Mouse (Mus musculus) liver, adult 2 months (tissue): ENCODE data around the gene Ang2. TPM values are rescaled to one million over a fixed set of nuclear protein-coding genes. Genes with fewer than 3 reads are reported as not detected.
"Not testable (repeated sequence)": the region's sequence is repeated elsewhere in the genome, so short reads cannot be mapped to it uniquely, and the experiment has no call there.

ENCODE experiments used
- DNase-seq: peaks from one replicate; pipeline ENCODE4 v3.0.0-alpha.2; 2011; ENCODE audit warnings: low read depth, low spot score; ENCODE audit errors: extremely low read depth
- H3K27ac ChIP-seq: fragments of 200-500 bp; replicated peaks from 2 replicates; pipeline ENCODE4 v1.5.1; 2012; ENCODE audit warnings: low read depth, mild to moderate bottlenecking, control low read depth, inconsistent platforms, low read length; ENCODE audit not compliant: insufficient read depth
- H3K27me3 ChIP-seq: fragments of 200-500 bp; 2 replicates; pipeline ENCODE4 v1.6.1; 2012; ENCODE audit warnings: mild to moderate bottlenecking, moderate library complexity, low read length, inconsistent platforms; ENCODE audit not compliant: control insufficient read depth, insufficient read depth
- H3K36me3 ChIP-seq: fragments of 200-500 bp; 2 replicates; pipeline ENCODE4 v1.6.1; 2012; ENCODE audit warnings: low read length, inconsistent platforms; ENCODE audit not compliant: control insufficient read depth, insufficient read depth
- H3K4me1 ChIP-seq: fragments of 200-500 bp; 2 replicates; pipeline ENCODE4 v1.6.1; 2011; ENCODE audit warnings: low read length; ENCODE audit not compliant: control insufficient read depth, insufficient read depth
- H3K4me3 ChIP-seq: fragments of 200-500 bp; 2 replicates; pipeline ENCODE4 v1.5.1; 2011; ENCODE audit warnings: low read depth, mild to moderate bottlenecking, control low read depth, low read length, moderate library complexity; ENCODE audit not compliant: insufficient read depth
- H3K79me2 ChIP-seq: fragments of 200-500 bp; 2 replicates; pipeline ENCODE4 v1.6.1; 2012; ENCODE audit warnings: inconsistent platforms, mild to moderate bottlenecking, low read length, moderate library complexity; ENCODE audit not compliant: control insufficient read depth, insufficient read depth
- H3K9ac ChIP-seq: fragments of 200-500 bp; 2 replicates; pipeline ENCODE4 v1.6.1; 2012; ENCODE audit warnings: low read depth, mild to moderate bottlenecking, control low read depth, inconsistent platforms, low read length
- CTCF ChIP-seq: fragments of 200-500 bp; IDR thresholded peaks from 2 replicates; pipeline ENCODE4 v1.5.1; 2011; ENCODE audit warnings: low read depth, low read length, control low read depth
- POLR2A ChIP-seq: fragments of 200-500 bp; IDR thresholded peaks from 2 replicates; pipeline ENCODE4 v1.6.1; 2011; ENCODE audit warnings: low read length, control low read depth; ENCODE audit not compliant: insufficient read depth; ENCODE audit errors: extremely low read depth
- WGBS: fragments of 180-500 bp; shearing (Covaris S2); methylation state at CpG from one replicate; pipeline ENCODE4 v1.1.7; 2018; 5-methylcytosine and 5-hydroxymethylcytosine counted together
- polyA plus RNA-seq: library from polyadenylated mRNA; depleted of rRNA; stranded (reverse); fragments of >200 nt; gene quantifications from 2 replicates; pipeline ENCODE4 v1.2.3, GENCODE M21; 2012
- total RNA-seq: library from RNA; depleted of rRNA; stranded (reverse); fragments of >200 nt; gene quantifications from 2 replicates; pipeline ENCODE4 v1.2.3, GENCODE M21; 2014

Ang2 gene
- total and polyA plus RNA-seq, 2 experiments, result not detected

DNA sequence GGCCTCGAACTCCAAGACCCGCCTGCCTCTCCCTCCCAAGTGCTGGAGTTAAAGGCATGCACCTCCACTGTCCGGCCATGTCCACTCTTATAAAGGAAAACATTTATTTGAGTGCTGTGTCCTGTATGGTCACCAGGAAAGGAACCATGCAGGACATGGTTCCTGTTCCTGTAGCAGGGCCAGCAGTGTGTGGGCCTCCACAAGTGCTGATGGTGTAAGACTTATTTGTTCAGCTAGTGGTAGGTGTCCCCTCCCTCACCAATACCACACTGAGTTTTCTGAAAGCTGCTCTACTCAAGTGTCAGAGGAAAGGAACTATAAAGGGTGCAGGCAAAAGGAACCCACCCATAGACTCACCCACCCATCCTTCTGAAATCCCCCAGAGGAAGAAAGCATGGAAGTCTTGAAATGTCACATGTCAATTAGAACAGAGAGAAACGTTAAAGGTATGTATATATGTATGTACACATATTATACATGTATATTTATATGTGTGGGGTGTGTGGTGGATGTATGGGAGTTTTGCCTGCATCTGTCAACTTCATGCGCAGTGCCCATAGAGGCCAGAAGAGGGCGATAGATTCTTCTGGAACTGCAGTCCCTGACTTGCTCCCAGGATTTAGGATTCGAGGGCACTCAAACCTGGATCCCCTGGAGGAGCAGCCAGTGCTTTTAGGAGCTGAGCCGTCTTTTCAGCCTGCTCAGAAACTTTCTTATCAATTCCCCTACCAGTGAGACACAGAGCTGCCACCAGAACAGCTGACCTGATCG, 26.7 kb downstream of the Ang2 start:
- H3K36me3 ChIP-seq, H3K9ac ChIP-seq, H3K79me2 ChIP-seq, H3K4me3 ChIP-seq, H3K4me1 ChIP-seq, H3K27ac ChIP-seq, H3K27me3 ChIP-seq: not testable (repeated sequence)
- peak; percentile 64 for TF ChIP-seq CTCF
- WGBS, result 34% methylated on average over 9 of the region's 9 CpGs
- peak; percentile 15 for DNase-seq

DNA sequence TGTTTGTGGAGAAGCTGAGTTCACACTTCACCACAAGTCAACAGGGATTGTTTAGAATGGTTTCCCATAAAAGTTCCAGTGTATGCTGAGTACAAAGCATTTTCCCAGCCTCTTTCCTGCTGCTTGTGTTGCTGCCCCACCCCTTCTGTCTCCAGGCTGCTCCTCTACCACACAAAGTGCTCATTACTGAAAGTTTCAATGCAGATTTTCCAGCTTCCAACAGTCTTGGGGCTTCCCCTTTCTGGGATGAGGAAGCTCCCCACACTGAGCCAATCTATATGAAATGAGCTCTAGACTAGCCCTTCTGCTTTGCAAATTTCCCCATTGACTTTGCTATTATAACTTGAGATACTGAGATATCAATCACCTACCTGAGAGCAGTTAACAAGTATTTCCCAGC, 32.9 kb downstream of the Ang2 start:
- Histone ChIP-seq H3K9ac (no peak overlapping the region), H3K27ac (no peak overlapping the region), H3K4me1 (no peaks in the 10 kb centered on the region; the same call in 1 of the 2 replicates), H3K36me3 (no peaks in the 10 kb centered on the region), H3K4me3 (no peak overlapping the region), H3K27me3 (no peaks in the 10 kb centered on the region), H3K79me2 (no peaks in the 10 kb centered on the region)
- TF ChIP-seq CTCF (no peak), POLR2A (no peak)
- DNase-seq, result peak; percentile 3

- TF ChIP-seq POLR2A, result no peak
- TF ChIP-seq CTCF, result no peak
- Histone ChIP-seq H3K79me2 (no peaks in the 10 kb centered on the region), H3K4me3 (no peak overlapping the region), H3K27me3 (no peaks in the 10 kb centered on the region), H3K4me1 (no peaks in the 10 kb centered on the region; the same call in 1 of the 2 replicates), H3K36me3 (no peaks in the 10 kb centered on the region), H3K27ac (no peak overlapping the region), H3K9ac (no peak overlapping the region)
- WGBS, result 100% methylated on average over 1 of the region's 1 CpGs
- DNase-seq, result no peak
These were observed 33.5 kb downstream of the Ang2 start for GRCm38 (mm10) chr14:51165435-51165834.

DNA sequence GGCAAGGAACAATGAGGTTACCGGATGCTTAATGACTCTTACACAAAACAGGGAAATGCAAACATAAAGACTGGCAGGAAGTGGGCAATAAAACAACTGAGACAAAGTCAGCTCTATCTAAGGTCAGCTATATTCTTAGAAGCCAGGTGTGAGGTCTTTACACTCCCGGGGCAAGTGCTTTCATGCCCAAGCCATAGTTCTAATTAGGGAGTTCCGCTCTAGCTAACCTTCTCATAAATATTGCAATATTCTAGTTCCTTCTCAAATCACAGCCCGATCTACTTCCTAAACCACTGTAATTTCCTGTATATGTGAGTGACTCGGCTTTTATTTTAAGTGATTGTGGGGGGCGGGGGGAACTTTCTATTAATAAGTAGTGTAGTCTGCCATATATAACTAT, 35.6 kb downstream of the Ang2 start:
- H3K27ac ChIP-seq, H3K4me1 ChIP-seq, H3K36me3 ChIP-seq, H3K27me3 ChIP-seq, H3K79me2 ChIP-seq, H3K4me3 ChIP-seq, H3K9ac ChIP-seq: not testable (repeated sequence)
- WGBS, result 85% methylated on average over 6 of the region's 6 CpGs
- DNase-seq, result peak; percentile 9

- not testable (repeated sequence) for H3K36me3 ChIP-seq, H3K4me3 ChIP-seq, H3K9ac ChIP-seq, DNase-seq, H3K79me2 ChIP-seq, H3K4me1 ChIP-seq, H3K27me3 ChIP-seq, H3K27ac ChIP-seq
- WGBS, result 84% methylated on average over 3 of the region's 3 CpGs
These were observed 37.0 kb downstream of the Ang2 start, which contains the start of gene Rnase2b for GRCm38 (mm10) chr14:51161976-51162375. Rnase2b (plus strand) TSS chr14:51162260.

DNA sequence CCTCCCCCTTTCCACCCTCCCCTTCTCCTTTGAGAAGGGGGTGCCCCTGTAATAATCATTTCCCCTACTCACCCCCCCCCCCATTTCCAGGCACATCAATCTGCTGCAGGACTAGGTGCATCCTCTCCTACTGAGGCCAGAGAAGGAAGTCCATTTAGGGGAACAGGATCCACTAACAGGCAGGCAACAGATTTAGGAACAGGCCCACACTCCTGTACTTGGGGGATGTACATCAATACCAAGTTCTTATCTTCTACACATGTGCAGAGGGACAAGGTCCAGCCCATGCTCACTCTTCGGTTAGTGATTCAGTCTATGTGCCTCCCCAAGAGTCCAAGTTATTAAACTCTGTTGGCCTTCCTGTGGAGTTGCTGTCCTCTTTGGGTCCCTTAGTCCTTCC, 41.9 kb downstream of the Ang2 start:
- Histone ChIP-seq H3K4me1 (no peaks in the 10 kb centered on the region), H3K79me2 (no peaks in the 10 kb centered on the region), H3K36me3 (no peaks in the 10 kb centered on the region), H3K27ac (no peak overlapping the region), H3K27me3 (no peaks in the 10 kb centered on the region), H3K4me3 (no peak overlapping the region), H3K9ac (no peak overlapping the region)
- DNase-seq, result no peak
- no peak for TF ChIP-seq POLR2A
- 76% methylated on average over 1 of the region's 1 CpGs for WGBS
